Mouse (Mus musculus) MEL (cell line): Measurements from ENCODE around the gene Nsd1.

Experiments
- NELFE ChIP-seq: IDR thresholded peaks from 2 replicates; pipeline ENCODE4 v1.6.1; 2011; ENCODE audit warnings: low read depth, low read length, improper control_type of control experiment
- ZMIZ1 ChIP-seq: IDR thresholded peaks from 2 replicates; pipeline ENCODE4 v1.6.1; 2012; ENCODE audit warnings: low read depth, mild to moderate bottlenecking, inconsistent platforms, low read length, improper control_type of control experiment, moderate library complexity

DNA sequence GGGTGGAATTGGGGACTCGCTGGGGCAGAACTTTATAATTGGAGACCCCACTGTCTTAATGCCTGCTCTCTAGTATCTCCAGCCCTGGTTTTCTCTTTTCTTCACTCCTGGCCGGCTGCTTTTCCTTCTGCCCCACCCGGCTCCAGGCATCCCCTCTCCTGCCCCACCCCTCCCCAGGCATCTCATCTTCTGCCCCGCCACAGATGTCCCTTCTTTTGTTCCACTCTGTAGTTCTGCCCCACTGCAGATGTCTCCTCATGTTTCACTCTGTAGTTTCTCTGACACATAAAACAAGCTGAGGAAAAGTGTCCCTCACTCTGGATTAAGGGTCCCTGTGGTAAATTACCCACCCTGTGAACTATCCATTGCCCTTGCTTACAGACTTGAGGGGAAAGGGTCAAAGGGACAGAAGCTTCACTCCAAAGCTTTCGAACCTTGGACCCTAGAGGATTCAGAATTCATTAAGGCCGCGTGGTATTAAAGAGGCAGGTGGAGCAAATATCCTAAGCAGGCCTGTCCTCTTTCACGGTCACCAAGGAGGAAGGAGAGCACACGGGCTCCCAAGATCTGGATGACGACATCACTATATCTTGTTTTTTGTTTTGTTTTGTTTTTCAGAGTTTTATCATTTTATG, 127.9 kb downstream of the Nsd1 start:
- no peak for TF ChIP-seq ZMIZ1
- TF ChIP-seq NELFE = no peak
